Mouse (Mus musculus) left cerebral cortex, adult 2 months (tissue): ENCODE measurements at regions not wholly inside any gene's neighbourhood (a gene's known extent, or its start where the extent isn't known, plus 50 kb on each side); places are given as distances from the start of the nearest gene placed in this dataset.

Experiments used
- DNase-seq, 2 experiments: peaks; one replicate each; pipeline ENCODE4 v3.0.0; 2021 to 2022; ENCODE audit warnings: low spot score in 2 of 2, mixed read lengths in 1 of 2; ENCODE audit errors: extremely low spot score in 1 of 2
- H3K27ac ChIP-seq: fragments of 200-600 bp; 2 replicates; pipeline ENCODE4 v1.8.1; 2022
- H3K4me3 ChIP-seq: fragments of 200-600 bp; 2 replicates; pipeline ENCODE4 v1.8.1; 2022
- CTCF ChIP-seq: fragments of 200-600 bp; IDR thresholded peaks from 2 replicates; pipeline ENCODE4 v1.8.1; 2022; ENCODE audit warnings: antibody characterized with exemption, mild to moderate bottlenecking, moderate library complexity
- intact Hi-C: fragments of 180-260 bp; cut with DNase I; formaldehyde crosslinking; loops from one replicate; pipeline ENCODE4 v1.15.1; 2025

DNA sequence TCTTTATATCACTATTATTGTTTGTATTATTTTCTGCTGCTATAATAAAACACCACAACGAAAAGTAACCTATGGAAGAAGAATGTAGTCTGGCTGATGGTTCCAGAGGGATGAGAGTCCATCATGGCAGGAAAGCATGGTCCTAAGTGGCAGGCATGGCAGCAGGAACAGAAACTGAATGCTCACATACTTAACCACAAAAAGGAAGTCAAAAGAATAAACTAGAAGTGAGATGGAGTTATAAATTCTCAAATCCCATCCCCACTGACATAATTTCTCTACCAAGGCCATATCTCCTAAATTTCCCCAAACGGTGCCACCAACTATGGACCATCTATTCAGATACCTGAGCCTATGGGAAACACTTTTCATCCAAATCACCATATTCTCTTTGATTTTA is 408.7 kb upstream of the Cnksr2 start:
- no peak for TF ChIP-seq CTCF
- DNase-seq, result no peak
- intact Hi-C loops, result no loop called here
- Histone ChIP-seq H3K27ac (no peak overlapping the region), H3K4me3 (no peak overlapping the region)

DNA sequence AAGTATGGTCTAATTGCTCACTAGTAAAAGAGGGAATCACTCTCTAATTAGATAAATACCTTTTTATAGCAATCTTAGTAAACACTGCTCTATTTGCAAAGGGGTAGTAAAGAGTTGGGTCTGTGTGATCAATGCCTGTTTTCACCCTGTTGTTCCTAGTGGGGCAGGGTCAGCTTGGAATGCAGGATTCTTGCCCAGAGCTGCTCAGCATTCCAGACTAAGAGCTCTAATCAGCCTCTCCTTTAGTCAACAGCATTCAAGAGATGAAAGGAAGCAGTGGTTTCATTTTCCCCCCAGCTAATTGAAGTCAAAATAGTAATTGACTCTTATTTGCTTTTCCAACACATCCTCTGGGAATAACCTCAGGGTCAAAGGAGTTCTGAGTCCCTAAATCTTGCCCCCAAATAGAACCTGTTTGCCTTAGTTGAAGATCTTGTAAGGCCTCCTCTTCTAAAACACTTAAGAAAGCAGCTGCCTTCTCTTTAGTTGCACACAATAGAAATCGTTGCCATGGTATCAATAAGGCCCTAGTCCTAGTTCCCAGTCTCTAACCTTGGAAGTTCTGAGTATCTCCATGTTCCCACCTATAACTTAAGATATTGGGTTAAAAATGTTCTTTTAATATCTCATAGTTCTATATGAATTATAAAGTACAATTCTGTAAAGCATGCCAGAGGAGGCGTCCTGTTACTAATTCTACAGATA is 380.6 kb upstream of the Cnksr2 start:
- no peak for DNase-seq
- Histone ChIP-seq H3K27ac (no peak overlapping the region), H3K4me3 (no peak overlapping the region)
- TF ChIP-seq CTCF, result no peak
- intact Hi-C loops, result no loop called here

- intact Hi-C loops, result loop anchor here (5.0 to 10.0 kb wide), 3 partner anchors 150 to 660 kb away; no protein-coding TSS in a partner anchor
- Histone ChIP-seq H3K4me3 (no peak overlapping the region), H3K27ac (peak overlapping the region; percentile 45; the same call in 1 of the 2 replicates)
- DNase-seq, result no peak
- TF ChIP-seq CTCF, result no peak
Observed at GRCm38 (mm10) chrX:158394184-158394894, 351.2 kb upstream of the Cnksr2 start.

- intact Hi-C loops, result no loop called here
- no peak for DNase-seq
- TF ChIP-seq CTCF, result no peak
- Histone ChIP-seq H3K4me3 (no peak overlapping the region), H3K27ac (no peak overlapping the region)
Observed at GRCm38 (mm10) chrX:158375791-158376190, 332.7 kb upstream of the Cnksr2 start.

- intact Hi-C loops, result no loop called here
- H3K27ac ChIP-seq, result no peak overlapping the region
- no peak overlapping the region for H3K4me3 ChIP-seq
- no peak for DNase-seq
- TF ChIP-seq CTCF, result no peak
Observed at GRCm38 (mm10) chrX:158373219-158373618, 330.1 kb upstream of the Cnksr2 start.
